Mouse (Mus musculus) adrenal gland (tissue): Measurements from ENCODE around the gene 2200002D01Rik.

Experiments
- intact Hi-C: fragments of 180-260 bp; cut with DNase I; formaldehyde crosslinking; loops from one replicate; pipeline ENCODE4 v1.15.1; 2025
- long read RNA-seq, 2 experiments: library from polyadenylated mRNA; unstranded; transcript quantifications; one replicate each; pipeline ENCODE4 v2.0.0; 2020; ENCODE audit warnings: borderline replicate concordance in 1 of 2; ENCODE audit not compliant: insufficient replicate concordance in 1 of 2

2200002D01Rik gene
- long read RNA-seq, experiment 1, partial matches to known transcripts: 0 of 4 reads
- long read RNA-seq, experiment 1, other reads (novel, unspliced or antisense): 0 of 4 reads
- long read RNA-seq, experiment 2, transcript 2200002D01Rik-201 (4 exons, 1,466 nt): major isoform, 10 of 12 reads
- long read RNA-seq, experiment 2, partial matches to known transcripts: 0 of 12 reads
- long read RNA-seq, experiment 2, other reads (novel, unspliced or antisense): 0 of 12 reads

GRCm38 (mm10) chr7:29248261-29248841 lies at the start of gene 2200002D01Rik:
TSS of gene 2200002D01Rik (minus strand) at chr7:29248466.
- intact Hi-C loops: loop anchor here (5.0 kb wide), 2 partner anchors 49 to 66 kb away; partner anchors contain the start of gene Psmd8

GRCm38 (mm10) chr7:29296998-29297397 lies 48.7 kb upstream of the 2200002D01Rik start:
- intact Hi-C loops: loop anchor here (5.0 to 10.0 kb wide), 4 partner anchors 50 to 242 kb away; partner anchors contain the start of genes 2200002D01Rik, Psmd8 and Ryr1

GRCm38 (mm10) chr7:29295861-29296647 lies 47.8 kb upstream of the 2200002D01Rik start:
- intact Hi-C loops: loop anchor here (5.0 to 10.0 kb wide), 4 partner anchors 49 to 241 kb away; partner anchors contain the start of genes 2200002D01Rik, Psmd8 and Ryr1

- intact Hi-C loops: loop anchor here (10.0 kb wide), 1 partner anchor 239 kb away; no protein-coding TSS in a partner anchor
Observed at GRCm38 (mm10) chr7:29294111-29294761, 46.0 kb upstream of the 2200002D01Rik start.

- intact Hi-C loops: loop anchor here (10.0 kb wide), 1 partner anchor 239 kb away; no protein-coding TSS in a partner anchor
Observed at GRCm38 (mm10) chr7:29293131-29294065, 45.1 kb upstream of the 2200002D01Rik start.

GRCm38 (mm10) chr7:29292458-29293098 lies 44.3 kb upstream of the 2200002D01Rik start:
- intact Hi-C loops: loop anchor here (10.0 kb wide), 1 partner anchor 238 kb away; no protein-coding TSS in a partner anchor

GRCm38 (mm10) chr7:29291616-29292457 lies 43.6 kb upstream of the 2200002D01Rik start:
- intact Hi-C loops: loop anchor here (10.0 kb wide), 1 partner anchor 237 kb away; no protein-coding TSS in a partner anchor

- intact Hi-C loops: loop anchor here (10.0 kb wide), 1 partner anchor 236 kb away; no protein-coding TSS in a partner anchor
Observed at GRCm38 (mm10) chr7:29290691-29291485, 42.6 kb upstream of the 2200002D01Rik start.

GRCm38 (mm10) chr7:29289856-29290255 lies 41.6 kb upstream of the 2200002D01Rik start:
- intact Hi-C loops: loop anchor here (10.0 kb wide), 1 partner anchor 235 kb away; no protein-coding TSS in a partner anchor

GRCm38 (mm10) chr7:29288942-29289638 lies 40.8 kb upstream of the 2200002D01Rik start, which contains the start of gene Ppp1r14a:
TSS of gene Ppp1r14a (plus strand) at chr7:29289308.
- intact Hi-C loops: no loop called here

- intact Hi-C loops: no loop called here
Observed at GRCm38 (mm10) chr7:29288079-29288478, 39.8 kb upstream of the 2200002D01Rik start.

GRCm38 (mm10) chr7:29287481-29287880 lies 39.2 kb upstream of the 2200002D01Rik start:
- intact Hi-C loops: no loop called here

- intact Hi-C loops: no loop called here
Observed at GRCm38 (mm10) chr7:29284523-29284922, 36.3 kb upstream of the 2200002D01Rik start.

- intact Hi-C loops: no loop called here
Observed at GRCm38 (mm10) chr7:29283876-29284275, 35.6 kb upstream of the 2200002D01Rik start.

- intact Hi-C loops: no loop called here
Observed at GRCm38 (mm10) chr7:29282074-29282554, 33.8 kb upstream of the 2200002D01Rik start.
